Mouse (Mus musculus) spleen, adult 18-20 months (tissue): ENCODE data around the gene Vdac2.

Experiments
- DNase-seq, 2 experiments: peaks; one replicate each; pipeline ENCODE4 v3.0.0; 2022; ENCODE audit warnings: mixed read lengths in 2 of 2

Vdac2 gene

GRCm38 (mm10) chr14:21824938-21825337 lies at the start of gene Vdac2:
TSS of gene Vdac2 (plus strand) at chr14:21825238.
- DNase-seq: no peak

- DNase-seq: no peak
Observed at GRCm38 (mm10) chr14:21776201-21776600, 48.8 kb upstream of the Vdac2 start.

GRCm38 (mm10) chr14:21786500-21786899 lies 38.5 kb upstream of the Vdac2 start:
- DNase-seq: no peak

GRCm38 (mm10) chr14:21787374-21787773 lies 37.7 kb upstream of the Vdac2 start:
- DNase-seq: no peak

- DNase-seq: no peak
Observed at GRCm38 (mm10) chr14:21788121-21788520, 36.9 kb upstream of the Vdac2 start.

GRCm38 (mm10) chr14:21790585-21791251 lies 34.3 kb upstream of the Vdac2 start:
- DNase-seq: no peak

- DNase-seq: no peak
Observed at GRCm38 (mm10) chr14:21791722-21792121, 33.3 kb upstream of the Vdac2 start.

- DNase-seq: no peak
Observed at GRCm38 (mm10) chr14:21792250-21792649, 32.8 kb upstream of the Vdac2 start.

DNA sequence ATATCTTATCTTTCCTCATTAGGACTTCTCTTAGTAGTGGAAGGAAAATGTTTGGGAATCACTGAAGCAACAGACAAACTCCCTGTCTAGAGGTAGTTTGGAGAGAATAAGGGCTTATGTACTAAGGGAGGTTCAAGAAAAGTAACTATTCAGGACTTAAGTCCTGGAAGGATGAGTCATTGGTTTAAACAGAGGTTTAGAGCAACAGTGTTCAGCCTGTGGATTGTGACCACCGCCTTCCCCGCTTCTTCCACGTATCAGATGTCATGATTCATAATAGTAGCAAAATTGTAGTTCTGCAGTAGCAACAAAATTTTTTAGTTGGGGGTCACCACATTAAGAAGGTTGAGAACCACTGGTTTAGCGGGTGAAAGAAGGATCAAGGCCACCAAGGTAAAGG lies 24.4 kb upstream of the Vdac2 start:
- no peak for DNase-seq

GRCm38 (mm10) chr14:21801624-21802023 lies 23.4 kb upstream of the Vdac2 start:
- DNase-seq: no peak

DNA sequence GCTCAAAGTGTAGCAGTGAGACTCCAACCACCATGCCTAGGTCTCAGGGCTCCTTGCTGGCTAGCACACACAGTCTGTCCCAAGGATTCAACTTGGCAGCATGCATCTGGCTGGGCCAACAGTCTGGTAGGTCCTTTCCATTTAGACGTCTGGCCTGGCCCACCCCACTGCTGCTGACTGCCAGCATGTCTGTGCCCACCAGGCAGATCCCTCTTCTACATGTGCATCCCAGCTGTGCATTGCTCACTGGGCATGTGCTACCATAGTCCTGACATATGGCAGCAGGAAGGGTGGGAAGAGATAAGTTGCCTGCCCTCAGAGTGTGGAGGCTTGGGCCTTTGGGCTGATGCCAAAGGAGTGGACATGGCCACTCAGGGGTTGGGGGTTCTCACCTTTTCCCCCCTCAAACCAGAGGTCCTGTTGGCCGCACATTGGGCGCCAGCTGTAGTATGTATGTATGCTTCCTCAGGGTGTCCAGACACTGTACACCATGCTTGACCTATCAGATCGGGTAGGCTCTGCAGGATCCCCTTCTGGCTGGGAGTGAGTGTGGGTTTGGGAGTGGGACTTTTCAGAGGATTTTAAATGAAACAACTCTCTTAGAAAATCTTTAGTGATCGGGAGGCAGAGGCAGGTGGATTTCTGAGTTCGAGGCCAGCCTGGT lies 22.4 kb upstream of the Vdac2 start:
- no peak for DNase-seq

DNA sequence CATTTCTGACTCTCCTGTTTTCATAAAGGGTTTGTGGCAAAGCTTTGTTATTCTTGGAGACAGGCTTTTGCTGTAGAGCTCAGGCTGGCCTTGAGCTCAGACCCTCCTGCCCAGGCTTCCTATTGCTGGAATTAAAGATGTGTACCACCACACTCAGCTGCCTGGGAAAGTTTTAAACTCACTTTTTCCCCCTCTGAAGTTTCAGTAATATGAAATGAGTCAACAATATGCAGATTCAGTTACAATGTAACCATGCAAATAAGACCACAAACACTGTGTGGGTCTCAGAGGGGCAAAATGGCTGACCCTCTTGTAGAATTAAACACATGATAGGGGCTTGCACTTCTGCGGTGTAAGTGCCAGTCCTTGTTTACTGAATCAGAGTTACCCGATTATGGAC lies 18.8 kb upstream of the Vdac2 start:
- DNase-seq: no peak

- no peak for DNase-seq
Observed at GRCm38 (mm10) chr14:21806631-21807160, 18.3 kb upstream of the Vdac2 start.

DNA sequence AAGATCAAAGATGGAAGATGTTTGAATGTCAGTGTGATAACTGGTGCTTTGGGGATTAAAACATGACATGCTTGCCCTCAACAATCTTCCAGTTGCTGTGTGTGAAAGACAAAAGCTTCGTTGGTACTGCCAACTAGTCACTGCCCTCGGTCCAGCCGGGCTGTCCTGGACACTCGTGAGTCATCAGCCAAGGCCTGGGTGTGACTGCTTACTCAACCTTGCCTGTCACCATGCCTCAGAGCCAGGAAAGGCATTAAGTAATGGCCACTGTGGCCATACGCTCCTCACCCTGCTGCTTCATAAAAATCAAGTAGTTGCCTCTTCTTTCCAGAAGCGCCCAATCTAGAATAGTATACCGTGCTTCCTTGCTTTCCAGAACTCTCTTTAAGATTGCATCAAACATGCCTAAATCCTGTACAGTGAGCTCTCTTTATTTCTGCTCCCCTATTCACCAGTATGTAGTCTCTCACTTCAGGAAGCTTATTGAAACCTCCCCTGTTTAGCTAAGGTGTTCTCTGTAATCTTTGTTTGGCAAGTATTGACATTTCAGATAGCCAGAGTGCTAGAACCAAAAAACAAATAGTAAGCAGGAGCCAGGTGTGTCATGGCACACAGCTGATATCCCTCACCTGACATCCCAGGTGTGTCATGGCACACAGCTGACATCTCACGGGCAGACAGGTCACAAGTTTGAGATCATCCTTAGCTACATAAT lies 16.7 kb upstream of the Vdac2 start:
- no peak for DNase-seq

DNA sequence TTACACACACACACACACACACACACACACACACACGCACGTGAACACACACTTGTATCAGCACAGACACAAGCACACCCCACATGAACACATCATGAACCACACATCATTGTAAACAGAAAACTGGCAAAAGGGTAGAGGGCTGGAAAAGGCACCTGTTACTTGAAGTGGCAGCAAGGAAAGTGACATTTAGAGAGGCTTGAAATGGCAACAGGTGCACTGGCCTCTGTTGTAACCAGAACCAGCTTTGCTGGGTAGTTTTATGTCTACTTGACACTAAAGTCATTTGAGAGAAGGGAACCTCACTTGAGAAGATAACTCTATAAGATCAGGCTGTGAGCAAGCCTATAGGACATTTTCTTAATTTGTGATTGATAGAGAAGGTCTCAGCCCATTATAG lies 15.6 kb upstream of the Vdac2 start:
- no peak for DNase-seq

DNA sequence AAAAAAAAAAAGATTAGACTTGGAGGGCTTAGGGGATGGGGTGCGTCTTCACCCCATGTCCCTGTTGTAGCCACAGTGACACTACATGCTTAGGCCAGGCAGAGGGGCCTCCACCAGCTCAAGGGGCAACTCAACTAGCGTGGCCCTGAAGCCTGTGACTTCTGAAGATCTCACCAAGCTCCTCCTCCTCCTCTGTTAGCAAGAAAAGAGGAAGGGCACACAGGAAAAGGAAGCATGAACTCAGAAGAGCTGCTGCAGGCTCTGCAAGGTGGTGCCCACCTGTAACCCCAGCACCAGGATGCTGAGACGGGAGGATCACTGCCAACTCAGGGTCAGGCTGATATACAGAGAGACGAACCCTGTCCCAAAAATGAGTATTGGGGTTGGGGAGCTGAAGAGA lies 13.7 kb upstream of the Vdac2 start:
- DNase-seq: no peak

- DNase-seq: no peak
Observed at GRCm38 (mm10) chr14:21811744-21812393, 13.2 kb upstream of the Vdac2 start.

GRCm38 (mm10) chr14:21812590-21813162 lies 12.4 kb upstream of the Vdac2 start:
- DNase-seq: peak; percentile 52 to 74

DNA sequence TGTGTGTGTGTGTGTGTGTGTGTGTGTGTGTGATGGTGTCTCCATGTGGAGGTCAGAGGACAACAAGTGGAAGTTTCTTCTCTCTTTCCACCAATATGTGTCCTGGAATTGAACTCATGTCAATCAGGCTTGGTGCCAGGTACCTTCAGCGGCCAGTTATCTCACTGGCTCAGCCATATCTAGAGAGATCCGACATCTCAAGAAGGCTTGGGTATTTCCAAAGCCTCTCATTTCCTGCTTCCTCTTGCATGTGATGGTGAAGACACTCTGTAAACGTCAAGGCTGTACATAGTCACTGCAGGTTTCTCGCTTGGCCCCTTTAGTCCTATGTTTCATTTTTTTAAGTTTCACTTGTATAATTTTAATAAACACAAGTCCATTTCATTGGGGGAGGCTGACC lies 11.8 kb upstream of the Vdac2 start:
- DNase-seq: no peak

- no peak for DNase-seq
Observed at GRCm38 (mm10) chr14:21813847-21814246, 11.2 kb upstream of the Vdac2 start.

GRCm38 (mm10) chr14:21814606-21815005 lies 10.4 kb upstream of the Vdac2 start:
- DNase-seq: no peak

DNA sequence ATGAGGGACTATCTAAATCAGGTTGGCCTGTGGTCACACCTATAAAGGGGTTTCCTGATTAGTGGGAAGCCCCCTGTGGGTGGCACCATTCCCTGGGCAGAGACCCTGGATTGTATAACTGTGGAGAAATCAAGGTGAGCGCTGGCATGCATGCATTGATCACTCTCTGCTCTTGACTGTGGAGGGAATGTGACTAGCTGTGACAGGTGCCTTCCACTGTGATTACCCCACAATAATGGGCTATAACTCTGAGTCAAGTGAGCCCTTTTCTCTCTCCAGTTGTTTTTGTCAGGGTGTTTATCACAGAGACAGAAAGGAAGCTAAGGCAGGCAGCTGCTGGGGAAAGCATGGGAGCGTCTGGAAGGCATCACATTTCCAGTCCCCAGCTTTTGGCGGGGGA lies 8.8 kb upstream of the Vdac2 start:
- no peak for DNase-seq

DNA sequence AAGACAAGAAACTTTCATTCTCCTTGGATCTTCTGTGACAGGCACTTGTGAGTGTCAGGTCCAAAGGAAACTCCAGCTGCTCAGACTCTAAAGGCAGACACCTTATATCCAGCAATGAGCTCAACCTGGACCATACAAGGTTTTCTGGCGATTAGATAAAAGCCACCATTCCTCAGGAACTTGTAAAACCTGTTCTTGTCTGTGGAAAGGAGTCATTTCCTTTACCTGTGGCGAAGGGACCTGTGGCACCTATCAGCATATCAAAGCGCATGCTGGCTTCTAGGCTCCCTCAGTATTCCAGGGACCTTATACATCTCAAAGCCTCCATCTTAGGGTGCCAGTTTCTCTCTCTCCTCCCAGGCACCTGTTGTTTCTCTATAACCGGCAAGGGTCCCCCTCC lies 7.6 kb upstream of the Vdac2 start:
- DNase-seq: no peak
